Mouse (Mus musculus) intestine, embryonic 16.5 days (tissue): Measurements from ENCODE around the gene Cacng4. TPM values are rescaled to one million over a fixed set of nuclear protein-coding genes. Genes with fewer than 3 reads are reported as not detected.

Experiments
- ATAC-seq: fragments of 200-750 bp; cut with Nextera tagmentation; 2 replicates; pipeline ENCODE4 v1.8.0; 2017; ENCODE audit warnings: moderate TSS enrichment, moderate library complexity
- H3K27ac ChIP-seq: fragments of 300-500 bp; sonication (generic); 2 replicates; pipeline ENCODE4 v1.5.1; 2014; ENCODE audit warnings: mild to moderate bottlenecking, low read length
- H3K27me3 ChIP-seq: fragments of 300-500 bp; sonication (generic); replicated peaks from 2 replicates; pipeline ENCODE4 v1.6.1; 2014; ENCODE audit warnings: low read length, control low read depth, mixed read lengths; ENCODE audit not compliant: control insufficient read depth, insufficient read depth
- H3K36me3 ChIP-seq: fragments of 300-500 bp; sonication (generic); 2 replicates; pipeline ENCODE4 v1.6.1; 2014; ENCODE audit warnings: low read length, control low read depth; ENCODE audit not compliant: control insufficient read depth, insufficient read depth
- H3K4me1 ChIP-seq: fragments of 300-500 bp; sonication (generic); 2 replicates; pipeline ENCODE4 v1.6.1; 2014; ENCODE audit warnings: low read length, control low read depth, mixed read lengths; ENCODE audit not compliant: control insufficient read depth, insufficient read depth
- H3K4me2 ChIP-seq: fragments of 300-500 bp; sonication (generic); 2 replicates; pipeline ENCODE4 v1.6.1; 2014; ENCODE audit warnings: low read depth, low read length, control low read depth
- H3K4me3 ChIP-seq: fragments of 300-500 bp; sonication (generic); 2 replicates; pipeline ENCODE4 v1.5.1; 2014; ENCODE audit warnings: mild to moderate bottlenecking, low read length
- H3K9ac ChIP-seq: fragments of 300-500 bp; sonication (generic); 2 replicates; pipeline ENCODE4 v1.6.1; 2014; ENCODE audit warnings: low read depth, low read length
- H3K9me3 ChIP-seq: fragments of 300-500 bp; sonication (generic); 2 replicates; pipeline ENCODE4 v1.6.1; 2016; ENCODE audit warnings: low read length, control low read depth; ENCODE audit not compliant: control insufficient read depth
- WGBS: fragments of 180-500 bp; shearing (Covaris S2); extraction: QIAGEN DNeasy Blood & Tissue Kit; methylation state at CpG from one replicate; pipeline ENCODE4 v1.1.7; 2014; 5-methylcytosine and 5-hydroxymethylcytosine counted together
- polyA plus RNA-seq: library from polyadenylated mRNA; unstranded; fragments of >200 nt; fragmentation: Nextera tagmentation; extraction: Ambion mirVana; gene quantifications from 2 replicates; pipeline ENCODE4 v1.2.1, GENCODE M21; 2015

Cacng4 gene
- polyA plus RNA-seq = 2.6 and 2.8 TPM in 2 replicates

DNA sequence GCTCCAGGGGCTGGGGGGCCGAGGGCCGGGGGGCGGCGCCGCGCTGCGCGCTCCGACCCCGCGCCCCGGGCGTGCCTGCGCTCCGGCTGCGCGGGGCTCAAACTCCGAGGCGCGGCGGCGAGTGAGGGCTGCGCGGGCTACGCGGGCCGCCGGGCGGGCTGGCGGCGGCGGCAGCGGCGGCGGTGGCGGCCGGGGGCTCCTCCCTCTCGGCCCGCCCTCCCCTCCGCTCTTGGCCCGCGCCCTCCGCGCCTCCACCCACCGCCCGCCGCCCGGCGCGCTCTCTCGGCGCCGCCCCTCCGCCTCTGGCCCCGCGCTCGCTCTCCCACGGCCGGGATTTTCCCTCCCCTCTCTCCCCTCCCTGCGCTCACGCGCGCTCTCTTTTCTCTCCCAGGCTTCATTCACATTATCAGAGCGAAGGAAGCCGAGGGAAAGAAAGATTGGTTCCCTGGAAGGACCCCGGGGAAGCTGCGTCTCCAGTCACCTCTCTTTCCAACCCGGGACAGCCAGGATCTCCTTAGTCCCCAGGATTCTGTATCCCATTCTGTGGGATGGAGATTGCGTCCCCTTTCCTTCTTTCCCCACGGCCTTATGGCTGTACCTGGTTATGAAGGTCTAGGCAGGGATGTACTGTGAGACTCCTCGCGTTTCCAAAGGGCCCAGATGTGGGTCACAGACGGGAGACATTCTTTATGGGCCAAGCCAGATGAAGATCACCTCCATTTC, at the start of gene Cacng4:
TSS of gene Cacng4 (minus strand) at position 11 of the 723 bp plus-strand sequence.
- H3K27ac ChIP-seq = peak within 1 kb of the TSS; percentile 51; the same call in 1 of the 2 replicates
- H3K36me3 ChIP-seq = no peaks in the 10 kb centered on the region
- peak within 1 kb of the TSS; percentile 94 for H3K4me2 ChIP-seq
- H3K4me3 ChIP-seq = peak within 1 kb of the TSS; percentile 60
- WGBS = under 1% methylated on average over 42 of the region's 73 CpGs
- peak within 1 kb of the TSS; percentile 60 for H3K9ac ChIP-seq
- ATAC-seq = peak; percentile 55
- peaks cover 24% of the 10 kb centered on the region for H3K4me1 ChIP-seq
- no peaks in the 10 kb centered on the region for H3K9me3 ChIP-seq
- peaks cover 43% of the 10 kb centered on the region for H3K27me3 ChIP-seq

DNA sequence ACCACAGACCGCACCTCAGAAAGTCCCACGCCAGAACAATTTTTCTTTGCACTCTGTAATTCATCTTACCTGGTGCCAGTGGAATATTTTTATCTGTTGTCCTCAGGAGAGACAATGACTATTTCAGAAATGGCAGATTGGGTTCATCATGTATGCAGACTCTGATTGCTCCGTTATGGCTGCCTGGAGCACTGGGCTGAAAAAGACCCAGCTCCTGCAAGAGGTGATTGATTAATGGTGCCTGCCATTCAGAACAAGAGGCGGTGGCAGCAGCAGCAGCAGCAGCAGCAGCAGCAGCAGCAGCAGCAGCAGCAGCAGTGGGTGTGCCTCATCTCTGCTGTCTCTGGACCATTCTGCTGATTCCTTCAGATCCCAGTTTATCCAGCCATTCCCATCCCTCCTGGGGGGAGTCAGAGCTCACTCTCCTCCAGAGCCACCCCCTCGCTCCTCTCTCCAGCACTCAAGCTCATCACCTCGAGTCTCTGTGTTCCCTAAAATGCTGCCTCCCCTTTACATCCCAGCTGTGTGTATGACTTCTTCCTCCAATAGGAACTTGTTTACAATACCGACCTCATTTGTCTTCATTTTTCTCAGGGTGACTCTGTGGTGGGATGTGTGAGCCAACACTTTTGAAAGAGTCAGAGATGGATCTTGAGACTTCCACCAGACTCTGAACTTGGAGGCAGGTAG, 39.1 kb upstream of the Cacng4 start:
- Histone ChIP-seq H3K4me3 (no peak overlapping the region), H3K27ac (no peak overlapping the region), H3K27me3 (no peaks in the 10 kb centered on the region), H3K4me2 (no peak overlapping the region), H3K9ac (no peak overlapping the region), H3K4me1 (no peaks in the 10 kb centered on the region), H3K9me3 (no peaks in the 10 kb centered on the region), H3K36me3 (no peaks in the 10 kb centered on the region)
- no peak for ATAC-seq
- WGBS = 55% methylated on average over 7 of the region's 7 CpGs

DNA sequence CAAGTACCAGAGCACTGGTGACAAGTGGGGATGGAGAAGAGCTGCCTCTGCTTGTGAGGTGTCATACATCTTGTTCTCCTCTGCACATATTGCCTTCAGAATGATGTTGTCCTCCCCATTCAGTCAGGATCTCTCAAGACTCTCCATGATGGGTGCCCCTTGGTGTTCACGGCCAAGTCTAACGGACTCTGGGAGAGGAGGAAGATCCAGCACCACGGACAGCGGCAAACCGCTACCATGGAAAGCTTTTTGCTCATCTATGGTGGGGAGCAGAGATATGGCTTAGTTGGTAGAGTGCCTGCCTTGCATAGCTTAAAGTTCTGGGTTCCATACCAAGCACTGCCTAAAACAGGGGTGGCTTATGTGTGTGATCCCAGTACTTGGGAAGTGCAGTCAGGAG, 22.8 kb upstream of the Cacng4 start:
- no peak for ATAC-seq
- Histone ChIP-seq H3K9me3 (no peaks in the 10 kb centered on the region), H3K27me3 (no peaks in the 10 kb centered on the region; the same call in 1 of the 2 replicates), H3K9ac (no peak overlapping the region), H3K4me1 (no peaks in the 10 kb centered on the region), H3K36me3 (no peaks in the 10 kb centered on the region), H3K4me2 (no peak overlapping the region), H3K4me3 (no peak overlapping the region), H3K27ac (no peak overlapping the region)
- 38% methylated on average over 5 of the region's 5 CpGs for WGBS

- WGBS = 17% methylated on average over 21 of the region's 21 CpGs
- H3K27ac ChIP-seq = no peak overlapping the region
- no peak overlapping the region for H3K4me2 ChIP-seq
- no peak overlapping the region for H3K9ac ChIP-seq
- H3K36me3 ChIP-seq = no peaks in the 10 kb centered on the region
- ATAC-seq = no peak
- no peaks in the 10 kb centered on the region for H3K9me3 ChIP-seq
- no peak overlapping the region for H3K4me3 ChIP-seq
- H3K4me1 ChIP-seq = no peaks in the 10 kb centered on the region
- peaks cover 4% of the 10 kb centered on the region for H3K27me3 ChIP-seq
These were observed 18.7 kb upstream of the Cacng4 start for GRCm38 (mm10) chr11:107812941-107813648.

GRCm38 (mm10) chr11:107812429-107812828, 18.1 kb upstream of the Cacng4 start:
- no peaks in the 10 kb centered on the region for H3K4me1 ChIP-seq
- WGBS = 36% methylated on average over 4 of the region's 4 CpGs
- no peak overlapping the region for H3K4me3 ChIP-seq
- H3K4me2 ChIP-seq = no peak overlapping the region
- no peaks in the 10 kb centered on the region for H3K9me3 ChIP-seq
- no peak overlapping the region for H3K27ac ChIP-seq
- no peak for ATAC-seq
- no peak overlapping the region for H3K9ac ChIP-seq
- no peaks in the 10 kb centered on the region for H3K36me3 ChIP-seq
- peaks cover 4% of the 10 kb centered on the region for H3K27me3 ChIP-seq

- Histone ChIP-seq H3K27ac (no peak overlapping the region), H3K4me1 (no peaks in the 10 kb centered on the region), H3K4me3 (no peak overlapping the region), H3K36me3 (no peaks in the 10 kb centered on the region), H3K27me3 (peaks cover 4% of the 10 kb centered on the region; the same call in 1 of the 2 replicates), H3K9ac (no peak overlapping the region), H3K4me2 (no peak overlapping the region), H3K9me3 (no peaks in the 10 kb centered on the region)
- ATAC-seq = no peak
- WGBS = 73% methylated on average over 8 of the region's 8 CpGs
These were observed 14.2 kb upstream of the Cacng4 start for GRCm38 (mm10) chr11:107808508-107808907.

- H3K9ac ChIP-seq = no peak overlapping the region
- no peaks in the 10 kb centered on the region for H3K4me1 ChIP-seq
- peaks cover 2% of the 10 kb centered on the region; the same call in 1 of the 2 replicates for H3K27me3 ChIP-seq
- H3K36me3 ChIP-seq = no peaks in the 10 kb centered on the region
- no peak for ATAC-seq
- no peak overlapping the region for H3K4me2 ChIP-seq
- H3K27ac ChIP-seq = no peak overlapping the region
- H3K4me3 ChIP-seq = no peak overlapping the region
- 60% methylated on average over 1 of the region's 1 CpGs for WGBS
- no peaks in the 10 kb centered on the region for H3K9me3 ChIP-seq
These were observed 11.7 kb upstream of the Cacng4 start for GRCm38 (mm10) chr11:107806058-107806457.

GRCm38 (mm10) chr11:107801946-107802345, 7.6 kb upstream of the Cacng4 start:
- H3K27ac ChIP-seq = no peak overlapping the region
- H3K4me2 ChIP-seq = no peak overlapping the region
- H3K9me3 ChIP-seq = no peaks in the 10 kb centered on the region
- no peak for ATAC-seq
- H3K9ac ChIP-seq = no peak overlapping the region
- no peaks in the 10 kb centered on the region for H3K4me1 ChIP-seq
- no peaks in the 10 kb centered on the region for H3K36me3 ChIP-seq
- no peak overlapping the region for H3K4me3 ChIP-seq
- peaks cover 10% of the 10 kb centered on the region; the same call in 1 of the 2 replicates for H3K27me3 ChIP-seq
- WGBS = 83% methylated on average over 3 of the region's 3 CpGs

DNA sequence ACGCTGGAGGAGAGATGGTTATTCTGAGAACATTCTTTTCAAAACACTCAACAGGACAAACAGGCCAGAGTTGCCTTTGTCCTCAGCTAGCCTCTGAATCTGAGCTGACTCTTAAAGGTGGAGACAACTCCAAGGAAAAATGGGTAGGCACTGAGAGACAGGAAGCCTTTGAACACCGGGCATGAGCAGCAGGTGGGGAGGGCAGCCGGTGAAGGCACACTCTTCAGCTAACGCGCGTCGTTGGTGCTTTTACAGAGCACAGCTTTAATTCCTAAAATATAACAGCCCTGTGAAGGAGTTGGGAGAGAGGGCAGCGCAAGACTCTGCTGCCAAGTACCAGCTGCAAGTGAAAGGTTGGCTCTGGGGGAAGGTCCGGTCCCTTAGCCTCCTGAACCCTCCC, 5.0 kb upstream of the Cacng4 start:
- Histone ChIP-seq H3K4me1 (peaks cover 13% of the 10 kb centered on the region), H3K36me3 (no peaks in the 10 kb centered on the region), H3K27me3 (peaks cover 20% of the 10 kb centered on the region), H3K9me3 (no peaks in the 10 kb centered on the region), H3K9ac (no peak overlapping the region), H3K27ac (no peak overlapping the region), H3K4me2 (no peak overlapping the region), H3K4me3 (no peak overlapping the region)
- 40% methylated on average over 9 of the region's 9 CpGs for WGBS
- ATAC-seq = no peak
